Mouse (Mus musculus) G1E (cell line): ENCODE measurements around the gene Emc1.

Experiments
- CTCF ChIP-seq: IDR thresholded peaks from 2 replicates; pipeline ENCODE4 v1.5.1; 2012; ENCODE audit warnings: low read depth, low read length, inconsistent platforms, mixed read lengths
- GATA1 ChIP-seq: IDR thresholded peaks from 2 replicates; pipeline ENCODE4 v1.6.1; 2012; ENCODE audit warnings: borderline replicate concordance, low read length, inconsistent platforms, mixed read lengths
- GATA2 ChIP-seq: IDR thresholded peaks from 2 replicates; pipeline ENCODE4 v1.6.1; 2012; ENCODE audit warnings: low read depth, low read length, inconsistent platforms, borderline replicate concordance
- POLR2AphosphoS5 ChIP-seq: IDR thresholded peaks from 2 replicates; pipeline ENCODE4 v1.6.1; 2012; ENCODE audit warnings: low read depth, low read length, inconsistent platforms; ENCODE audit not compliant: insufficient replicate concordance
- TAL1 ChIP-seq: conservative IDR thresholded peaks from 2 replicates; pipeline ENCODE4 v1.6.1; 2012; ENCODE audit warnings: low read depth, low read length, inconsistent platforms, mixed read lengths

- TF ChIP-seq GATA2 = no peak
- TF ChIP-seq POLR2AphosphoS5 = no peak
- no peak for TF ChIP-seq CTCF
- TF ChIP-seq TAL1 = no peak
- no peak for TF ChIP-seq GATA1
These were observed 69.2 kb downstream of the Emc1 start for GRCm38 (mm10) chr4:139421621-139422020.
